Mouse (Mus musculus) cerebellum, adult (tissue): ENCODE data around the gene Gm10134.

ENCODE experiments used
- ATAC-seq: cut with Nextera tagmentation; 2 replicates; pipeline ENCODE4 v1.9.2; 2017; ENCODE audit warnings: mild to moderate bottlenecking, moderate library complexity, mixed read lengths; ENCODE audit not compliant: insufficient number of reproducible peaks, low FRiP score, low TSS enrichment

Gene Gm10134

GRCm38 (mm10) chr2:28528354-28528730, 22.4 kb downstream of the Gm10134 start:
- no peak for ATAC-seq

- no peak for ATAC-seq
These were observed 24.0 kb downstream of the Gm10134 start for GRCm38 (mm10) chr2:28529856-28530255.

DNA sequence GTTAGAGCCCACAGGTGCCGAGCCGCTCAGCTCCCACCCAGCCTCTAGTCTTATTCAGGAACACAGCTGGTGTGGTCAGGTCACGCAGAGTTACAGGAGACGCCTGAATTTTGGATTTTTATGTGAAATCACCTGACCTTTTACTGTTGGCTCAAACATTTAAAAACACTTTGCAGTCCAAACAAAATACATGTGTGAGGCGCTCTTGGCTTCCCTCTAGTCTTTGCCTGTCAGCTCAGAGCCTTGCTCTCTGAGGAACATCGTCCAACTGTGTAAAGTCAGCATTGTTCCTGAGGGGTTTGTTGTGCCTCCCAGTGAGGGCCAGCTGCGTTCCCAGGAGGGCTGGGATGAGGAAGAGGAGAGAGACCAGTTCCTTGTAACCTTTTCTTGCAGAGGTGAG, 24.4 kb downstream of the Gm10134 start:
- no peak for ATAC-seq

DNA sequence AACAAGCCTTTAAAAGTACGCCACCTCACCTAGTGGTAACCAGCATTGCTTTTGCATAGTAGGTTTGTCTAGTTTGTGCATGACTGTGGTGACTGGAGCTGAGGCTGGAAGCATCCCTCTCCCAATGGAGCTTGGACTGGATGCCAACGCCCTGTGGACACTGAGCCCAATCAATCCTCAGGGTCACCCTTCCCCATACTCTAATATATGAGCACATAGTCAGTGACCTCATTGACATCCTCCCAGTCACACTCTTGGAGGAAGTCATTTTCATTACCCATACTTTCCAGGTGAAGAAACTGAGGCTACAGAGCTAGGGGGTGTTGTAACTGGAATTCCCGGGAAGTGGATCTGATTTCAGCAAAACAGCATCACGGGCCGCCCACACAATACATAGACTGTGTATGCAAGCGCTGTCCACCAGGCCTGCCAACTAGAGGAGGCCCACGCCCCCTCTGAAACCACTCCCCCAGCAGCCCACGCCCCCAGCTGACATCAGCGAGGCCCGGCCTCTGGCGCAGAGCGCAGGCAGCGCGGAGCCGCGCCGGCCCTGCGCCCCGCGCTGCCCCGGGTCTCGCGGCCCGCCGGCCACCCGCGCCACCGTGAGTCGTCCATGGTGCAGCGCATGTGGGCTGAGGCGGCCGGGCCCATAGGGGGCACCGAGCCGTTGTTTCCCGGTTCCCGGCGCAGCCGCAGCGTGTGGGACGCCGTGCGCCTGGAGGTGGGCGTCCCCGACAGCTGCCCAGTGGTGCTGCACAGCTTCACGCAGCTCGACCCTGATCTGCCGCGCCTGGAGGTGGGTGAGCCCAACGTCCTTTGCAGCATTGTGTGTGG, 27.3 kb downstream of the Gm10134 start:
- ATAC-seq: peak; percentile 69; the same call in 1 of the 2 replicates

- no peak for ATAC-seq
These were observed 28.1 kb downstream of the Gm10134 start for GRCm38 (mm10) chr2:28533901-28534435.

DNA sequence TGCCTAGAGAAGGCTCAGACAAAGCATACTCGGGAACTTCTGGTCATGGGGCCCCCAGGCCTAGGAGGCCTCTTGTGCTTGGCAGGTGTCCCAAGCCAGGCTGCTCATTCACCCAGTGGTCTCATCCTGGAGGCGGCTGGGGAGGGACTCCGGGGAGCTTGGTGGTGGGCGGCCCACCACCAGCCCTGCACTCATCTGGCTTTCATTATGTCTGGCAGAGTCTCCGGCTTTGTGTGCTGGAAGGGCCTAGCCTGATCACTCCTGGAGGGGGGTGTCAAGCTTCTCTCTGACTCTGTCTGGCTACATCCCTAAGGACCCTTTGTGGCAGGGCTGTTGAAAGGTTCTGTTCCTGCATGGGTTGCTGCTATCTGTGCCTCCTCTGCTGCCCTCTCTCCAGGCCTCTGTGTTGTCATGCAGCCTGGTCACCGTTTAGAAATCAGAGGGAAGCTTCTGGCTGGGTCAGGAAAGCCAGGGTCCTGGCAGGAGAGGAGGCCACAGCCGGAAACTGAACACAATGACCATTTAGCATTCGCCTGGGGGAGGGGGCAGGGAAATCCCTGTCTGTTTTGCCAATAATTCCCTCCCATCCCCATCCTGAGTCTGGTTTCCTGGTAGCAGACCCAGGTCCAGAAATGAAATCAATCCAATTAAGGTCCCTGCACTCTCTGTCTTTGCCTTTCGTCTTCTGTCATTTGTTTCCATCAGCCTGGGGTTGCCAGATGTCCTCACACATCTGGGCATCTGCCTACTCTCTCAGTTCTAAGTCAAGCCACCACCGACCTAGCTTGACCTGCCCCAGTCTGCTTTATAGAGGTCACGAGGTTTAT, 28.8 kb downstream of the Gm10134 start:
- no peak for ATAC-seq

- peak; percentile 54; the same call in 1 of the 2 replicates for ATAC-seq
These were observed 29.3 kb downstream of the Gm10134 start for GRCm38 (mm10) chr2:28535263-28535540.

DNA sequence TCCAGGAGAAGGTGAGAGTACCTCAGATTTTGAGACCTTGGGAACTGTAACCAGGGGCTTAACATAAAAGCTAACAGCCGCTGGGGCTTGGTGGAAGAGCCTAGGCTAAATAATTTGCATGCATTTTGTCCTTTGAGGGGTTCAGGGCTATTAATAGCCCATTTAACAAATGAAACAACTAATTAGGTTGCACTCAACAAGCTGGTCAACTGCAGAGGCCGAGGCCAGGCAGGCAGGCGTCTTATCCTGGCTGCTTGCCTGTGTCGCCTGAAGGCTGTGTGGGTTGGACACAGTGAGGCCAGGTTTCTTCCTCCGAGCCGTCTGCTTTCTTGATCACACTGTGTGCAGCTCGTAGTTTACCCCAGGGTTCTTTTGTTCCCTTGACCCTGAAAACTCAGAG, 29.8 kb downstream of the Gm10134 start:
- ATAC-seq: peak; percentile 16; the same call in 1 of the 2 replicates

- no peak for ATAC-seq
These were observed 30.3 kb downstream of the Gm10134 start for GRCm38 (mm10) chr2:28536166-28536565.

- no peak for ATAC-seq
These were observed 31.1 kb downstream of the Gm10134 start for GRCm38 (mm10) chr2:28536766-28537633.

- ATAC-seq: no peak
These were observed 31.7 kb downstream of the Gm10134 start for GRCm38 (mm10) chr2:28537634-28537920.

DNA sequence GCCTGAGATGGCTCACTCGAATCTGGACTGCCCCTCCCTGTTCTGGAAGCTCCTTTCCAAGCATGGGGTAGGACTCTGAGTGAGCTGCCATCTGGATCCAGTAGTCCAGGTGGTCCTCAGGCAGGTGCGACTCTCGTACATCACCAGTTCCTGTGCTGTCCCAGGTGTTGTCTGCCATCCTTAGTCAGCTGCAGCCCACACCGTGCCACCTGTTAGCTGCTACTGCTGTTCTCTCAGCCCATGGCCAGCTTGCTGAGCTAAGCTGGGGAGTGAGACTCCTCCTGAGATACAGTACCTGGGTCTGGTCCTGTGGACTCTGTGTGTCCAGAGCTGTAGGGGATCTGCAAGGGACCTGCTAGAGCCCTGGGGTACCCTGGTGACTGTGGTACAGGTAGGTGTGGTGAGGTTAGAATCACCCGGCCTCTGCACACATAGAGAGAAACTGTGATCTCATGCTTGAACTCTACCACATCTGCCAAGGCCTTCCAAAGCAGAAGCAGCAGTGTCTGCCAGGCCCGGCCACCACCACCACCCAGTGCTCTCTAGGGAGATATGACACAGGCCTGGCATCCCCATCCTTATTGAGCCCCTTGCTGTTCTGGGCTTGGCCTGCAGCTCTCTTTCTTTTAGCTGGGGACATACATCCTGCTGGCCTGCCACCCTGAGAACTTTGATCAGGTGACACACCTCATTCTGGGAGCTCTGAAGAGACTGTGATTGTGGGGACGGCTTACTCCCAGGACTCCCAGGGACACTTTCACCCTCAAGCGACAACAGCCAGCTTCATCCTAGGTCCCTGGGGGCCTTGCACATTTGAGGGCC, 32.3 kb downstream of the Gm10134 start:
- no peak for ATAC-seq

GRCm38 (mm10) chr2:28538817-28539128, 32.9 kb downstream of the Gm10134 start:
- ATAC-seq: no peak

GRCm38 (mm10) chr2:28539206-28539605, 33.3 kb downstream of the Gm10134 start:
- no peak for ATAC-seq

GRCm38 (mm10) chr2:28539949-28540348, 34.1 kb downstream of the Gm10134 start:
- no peak for ATAC-seq

GRCm38 (mm10) chr2:28540587-28541227, 34.8 kb downstream of the Gm10134 start:
- no peak for ATAC-seq

DNA sequence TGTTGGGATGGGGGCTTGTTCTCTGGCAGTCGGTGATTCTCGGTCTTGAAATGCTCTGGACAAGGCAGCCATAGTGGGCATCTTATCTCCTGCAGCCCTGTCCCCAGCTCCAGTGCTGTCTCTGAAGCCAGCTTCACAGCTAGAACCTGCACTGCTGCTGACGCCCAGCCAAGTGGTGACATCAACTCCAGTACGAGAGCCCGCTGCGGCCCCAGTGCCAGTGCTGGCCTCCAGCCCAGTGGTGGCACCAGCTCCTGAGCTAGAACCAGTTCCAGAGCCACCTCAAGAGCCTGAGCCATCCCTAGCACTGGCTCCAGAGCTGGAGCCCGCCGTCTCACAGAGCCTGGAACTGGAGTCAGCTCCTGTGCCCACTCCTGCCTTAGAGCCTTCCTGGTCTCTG, 38.0 kb downstream of the Gm10134 start:
- ATAC-seq: peak; percentile 47; the same call in 1 of the 2 replicates

DNA sequence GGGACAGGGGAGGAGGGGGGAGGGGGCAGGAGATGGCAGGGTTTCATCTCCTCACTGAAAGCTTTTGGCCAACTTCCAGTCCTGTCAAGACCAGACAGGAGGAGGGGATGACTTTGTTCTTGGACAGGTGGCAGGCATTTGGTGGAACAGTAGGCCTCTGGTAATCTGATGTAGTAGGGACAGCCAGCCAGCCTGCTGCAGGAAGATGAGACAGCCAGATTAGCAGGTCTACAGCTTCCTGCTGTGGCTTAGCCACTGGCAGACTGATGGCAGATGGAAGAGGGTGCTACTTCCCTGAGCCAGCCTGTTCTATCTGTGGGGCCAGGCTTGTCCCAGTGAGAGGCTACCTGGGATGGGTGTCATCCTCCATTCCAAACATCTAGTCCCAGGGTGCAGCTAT, 40.1 kb downstream of the Gm10134 start:
- ATAC-seq: no peak

DNA sequence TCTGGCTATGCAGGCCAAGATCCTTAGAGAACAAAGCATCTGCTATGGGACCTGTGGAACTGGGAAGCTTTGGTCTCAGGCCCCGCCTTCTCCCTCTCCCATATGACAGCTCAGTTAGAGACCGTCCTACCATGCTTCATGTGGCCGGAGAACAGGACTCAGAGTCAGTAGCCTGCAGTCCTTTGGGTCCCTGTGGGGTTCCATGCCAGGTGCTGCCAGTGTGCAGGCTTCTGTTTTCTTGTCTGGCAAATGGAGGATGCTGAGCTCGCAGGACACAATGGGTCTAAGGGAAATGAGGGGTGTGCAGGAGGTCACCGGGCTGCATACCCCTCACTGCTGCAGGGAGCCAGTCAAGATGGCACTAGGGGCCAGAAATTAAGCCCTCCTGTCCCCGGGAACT, 40.7 kb downstream of the Gm10134 start:
- ATAC-seq: no peak
